ENCODE assay signal across 8 mouse cellular contexts in genomic region chr8:121115948-121116347, GRCm38 (mm10). TPM values are rescaled to one million over a fixed set of nuclear protein-coding genes. Genes with fewer than 3 reads are reported as not detected.
DNase-seq lines count a peak whose midpoint lies in the region; ATAC-seq and TF ChIP-seq lines count a peak whose summit lies in the region.

Gene Foxc2, plus strand, starts transcription at chr8:121116171.

- H3K9me3 ChIP-seq in forebrain, embryonic 11.5 days (ENCODE audit: control insufficient read depth, low read length): no peaks in the 10 kb centered on the region
- H3K9me3 ChIP-seq in lung, postnatal 0 days (ENCODE audit: low read length): no peaks in the 10 kb centered on the region

- TF ChIP-seq CTCF in layer of hippocampus, adult 2 months (conservative IDR thresholded peaks at IDR 0.05): no peak; the same call in 1 of the 2 replicates
- 0 out of 2 replicates have a peak, but pooled peaks have one; percentile 11 for TF ChIP-seq CTCF in lung, postnatal 0 days (IDR thresholded peaks at IDR 0.05)

- ATAC-seq in forebrain, embryonic 11.5 days (replicated peaks; ENCODE audit: low FRiP score): 0 out of 2 replicates have a peak, but pooled peaks have one; percentile 55
- peak; percentile 80 for ATAC-seq in lung, postnatal 0 days

- peak within 1 kb of the TSS; percentile 31; the same call in 1 of the 2 replicates for H3K27ac ChIP-seq in forebrain, embryonic 11.5 days (ENCODE audit: low read depth, low read length)
- no peak within 1 kb of the TSS for H3K27ac ChIP-seq in layer of hippocampus, adult 2 months
- no peak within 1 kb of the TSS for H3K27ac ChIP-seq in lung, postnatal 0 days (ENCODE audit: low read length)

- DNase-seq in CD4-positive helper T cell, adult 2 months (ENCODE audit: low read depth, low spot score): peak; percentile 85
- DNase-seq in adipocyte (ENCODE audit: low spot score): peak; percentile 94
- DNase-seq in forebrain, embryonic 11.5 days (ENCODE audit: low spot score): peak; percentile 87
- DNase-seq in heart, postnatal 14 days: peak; percentile 82
- peak; percentile 27 to 45 for DNase-seq in layer of hippocampus, adult 2 months (ENCODE audit: low spot score in 2 of 2)
- peak; percentile 96 for DNase-seq in lung, postnatal 0 days (ENCODE audit: low spot score)
- peak; percentile 87 for DNase-seq in retina, embryonic 14.5 days (ENCODE audit: low spot score)
- DNase-seq in urinary bladder, postnatal 14 days (ENCODE audit: low spot score): peak; percentile 86

- under 1% methylated on average over 25 of the region's 25 CpGs for WGBS in forebrain, embryonic 11.5 days
- under 1% methylated on average over 19 of the region's 25 CpGs for WGBS in lung, postnatal 0 days

- intact Hi-C loops in heart, postnatal 14 days (cut with DNase I): no loop called here

- H3K36me3 ChIP-seq in forebrain, embryonic 11.5 days (ENCODE audit: control insufficient read depth, insufficient read depth, low read length): no peaks in the 10 kb centered on the region
- H3K36me3 ChIP-seq in lung, postnatal 0 days (ENCODE audit: insufficient read depth, low read length): no peaks in the 10 kb centered on the region

- peaks cover 11% of the 10 kb centered on the region; the same call in 1 of the 2 replicates for H3K4me1 ChIP-seq in forebrain, embryonic 11.5 days (replicated peaks; ENCODE audit: control insufficient read depth, insufficient read depth, low read length)
- H3K4me1 ChIP-seq in lung, postnatal 0 days (ENCODE audit: insufficient read depth, low read depth, low read length): peaks cover 11% of the 10 kb centered on the region

- peak within 1 kb of the TSS; percentile 40 for H3K4me3 ChIP-seq in forebrain, embryonic 11.5 days (ENCODE audit: low read depth, low read length)
- peak within 1 kb of the TSS; percentile 47 for H3K4me3 ChIP-seq in layer of hippocampus, adult 2 months
- peak within 1 kb of the TSS; percentile 50 for H3K4me3 ChIP-seq in lung, postnatal 0 days (ENCODE audit: low read depth, low read length)

- H3K4me2 ChIP-seq in forebrain, embryonic 11.5 days (ENCODE audit: low read depth, low read length, severe bottlenecking): peak within 1 kb of the TSS; percentile 77
- peak within 1 kb of the TSS; percentile 91 for H3K4me2 ChIP-seq in lung, postnatal 0 days (replicated peaks; ENCODE audit: low read depth, low read length)

- no peak for TF ChIP-seq EP300 in lung, postnatal 0 days (IDR thresholded peaks at IDR 0.05)

- H3K9ac ChIP-seq in forebrain, embryonic 11.5 days (ENCODE audit: low read length): no peak within 1 kb of the TSS; the same call in 1 of the 2 replicates
- H3K9ac ChIP-seq in lung, postnatal 0 days (replicated peaks; ENCODE audit: low read depth): no peak within 1 kb of the TSS; the same call in 1 of the 2 replicates

- peaks cover 74% of the 10 kb centered on the region for H3K27me3 ChIP-seq in forebrain, embryonic 11.5 days (ENCODE audit: control insufficient read depth, insufficient read depth, low read length)
- H3K27me3 ChIP-seq in lung, postnatal 0 days (replicated peaks; ENCODE audit: insufficient read depth, low read length): peaks cover 73% of the 10 kb centered on the region

RNA-seq across cellular contexts. Expression of gene Foxc2, which starts in this region (rescaled TPM):
- polyA plus RNA-seq in forebrain, embryonic 11.5 days (2014; fragmentation: Nextera tagmentation; extraction: Ambion mirVana): 6.1 and 6.3 TPM in 2 replicates
- 1 to 10 TPM; 2.4 to 2.6 TPM for total RNA-seq in heart, postnatal 14 days (2021)
- total RNA-seq in layer of hippocampus, adult 2 months (2021): 1 to 10 TPM; 1.0 to 1.1 TPM
- polyA plus RNA-seq in lung, postnatal 0 days (2015; fragmentation: Nextera tagmentation; extraction: Ambion mirVana): 0.47 and 0.58 TPM in 2 replicates

Comparison
In these comparisons a context has a peak if more than half of its experiments do, and no peak if none do; other contexts are left out.
1. Peak in DNase-seq, ATAC-seq, H3K4me3 ChIP-seq and H3K4me2 ChIP-seq in lung, postnatal 0 days; RNA of the gene not detected or under 1 TPM.
2. DNase-seq: peak in every context shown above with its lines; median percentile 96 in lung, postnatal 0 days; 94 in adipocyte; 87 in forebrain, embryonic 11.5 days; 87 in retina, embryonic 14.5 days; 86 in urinary bladder, postnatal 14 days; 85 in CD4-positive helper T cell, adult 2 months; 82 in heart, postnatal 14 days; 36 in layer of hippocampus, adult 2 months.